Mouse (Mus musculus) WW6 (cell line): ENCODE results near the gene Olfr1079.
"Not testable (repeated sequence)": the region's sequence is repeated elsewhere in the genome, so short reads cannot be mapped to it uniquely, and the experiment has no call there.

Experiments
- DNase-seq: peaks from one replicate; pipeline ENCODE4 v3.0.0-alpha.2; 2013; ENCODE audit warnings: low read depth, low spot score

Olfr1079 gene

GRCm38 (mm10) chr2:86542380-86542779, at the start of gene Olfr1079:
Olfr1079 (minus strand) TSS chr2:86542480.
- DNase-seq: no peak

GRCm38 (mm10) chr2:86558135-86558534, 15.9 kb upstream of the Olfr1079 start, which contains the start of gene Olfr1080:
Olfr1080 (minus strand) TSS chr2:86558235.
- DNase-seq: not testable (repeated sequence)

- DNase-seq: no peak
These were observed 11.3 kb downstream of the Olfr1079 start for GRCm38 (mm10) chr2:86530991-86531390.

- no peak for DNase-seq
These were observed 34.1 kb downstream of the Olfr1079 start, which contains the start of gene Olfr1076 for GRCm38 (mm10) chr2:86508161-86508560. Olfr1076 (plus strand) TSS chr2:86508461.

GRCm38 (mm10) chr2:86487286-86487685, 55.0 kb downstream of the Olfr1079 start, which contains the start of gene Olfr228:
Olfr228 (minus strand) TSS chr2:86487386.
- DNase-seq: no peak
